Mouse (Mus musculus): Measurements from ENCODE around the gene Hmx2.

Hmx2 gene

GRCm38 (mm10) chr7:131548473-131548872, at the start of gene Hmx2:
Gene Hmx2 (plus strand): TSS chr7:131548773.
- DNase-seq (ENCODE audit: low spot score): no peak

GRCm38 (mm10) chr7:131503739-131504138, 44.8 kb upstream of the Hmx2 start:
- no peak for DNase-seq (ENCODE audit: low spot score)

DNA sequence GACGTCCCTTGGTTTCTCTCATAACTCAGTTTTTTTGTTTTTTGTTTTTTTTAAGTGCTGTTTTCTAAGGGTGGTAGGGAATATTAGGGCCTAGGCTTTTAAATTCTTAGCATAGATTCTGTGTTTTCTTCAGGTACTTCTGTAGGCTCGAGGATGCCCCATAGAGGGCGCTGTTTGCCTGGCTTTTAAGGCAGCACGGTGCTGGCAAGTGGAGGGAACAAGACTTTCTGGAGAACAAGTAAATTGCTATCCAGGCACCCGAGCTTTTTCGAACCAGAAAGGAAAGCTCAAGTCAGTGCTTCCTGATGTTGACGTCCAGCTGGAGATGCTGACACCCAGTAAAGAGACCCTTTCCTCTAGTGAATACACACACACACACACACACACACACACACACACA, 8.6 kb upstream of the Hmx2 start:
- DNase-seq (ENCODE audit: low spot score): peak; percentile 63

DNA sequence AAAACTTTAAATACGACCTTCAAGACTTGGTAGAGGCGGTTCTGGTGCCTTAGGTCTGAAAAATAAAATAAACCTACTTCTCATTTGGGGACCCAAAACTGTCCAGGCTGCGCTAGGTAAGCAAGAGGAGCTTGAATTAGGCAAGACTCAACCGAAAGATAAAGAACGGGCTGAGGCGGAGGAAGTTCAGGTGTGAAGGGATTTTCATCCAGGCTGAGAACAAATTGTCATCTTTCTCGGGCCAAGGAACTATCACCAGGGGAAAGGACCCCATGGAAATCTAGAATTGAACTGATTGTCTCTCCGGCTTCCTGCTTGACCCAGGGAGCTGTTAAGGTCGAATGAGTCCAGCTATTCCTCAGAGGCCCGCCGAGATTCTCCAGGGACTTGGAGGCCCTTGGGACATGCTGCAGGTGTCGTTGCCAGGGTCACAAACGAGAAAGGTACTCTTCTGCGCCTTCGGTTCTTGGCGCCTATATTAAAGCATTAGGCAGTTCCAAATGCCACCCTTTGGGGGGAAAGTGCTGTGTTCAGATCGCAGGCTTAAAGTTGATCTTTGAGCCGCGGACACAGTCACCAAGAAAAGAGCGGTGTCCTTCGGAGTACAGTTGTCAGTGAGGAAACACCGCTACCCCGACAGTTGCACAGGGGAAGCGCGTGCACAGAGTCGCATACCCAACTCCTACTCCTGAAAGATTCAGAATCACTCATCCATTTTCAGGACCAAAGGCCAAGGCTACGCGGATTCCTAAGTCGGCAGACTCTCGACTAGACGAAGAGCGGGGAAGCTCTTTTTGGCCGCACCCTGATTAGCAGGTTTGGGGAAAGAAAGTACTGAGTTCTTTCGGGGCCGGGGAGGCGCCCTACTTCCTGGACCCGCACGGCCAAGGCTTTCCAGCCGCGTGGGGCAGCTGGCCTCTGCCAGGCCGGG, 7.1 kb upstream of the Hmx2 start:
- DNase-seq (ENCODE audit: low spot score): no peak

DNA sequence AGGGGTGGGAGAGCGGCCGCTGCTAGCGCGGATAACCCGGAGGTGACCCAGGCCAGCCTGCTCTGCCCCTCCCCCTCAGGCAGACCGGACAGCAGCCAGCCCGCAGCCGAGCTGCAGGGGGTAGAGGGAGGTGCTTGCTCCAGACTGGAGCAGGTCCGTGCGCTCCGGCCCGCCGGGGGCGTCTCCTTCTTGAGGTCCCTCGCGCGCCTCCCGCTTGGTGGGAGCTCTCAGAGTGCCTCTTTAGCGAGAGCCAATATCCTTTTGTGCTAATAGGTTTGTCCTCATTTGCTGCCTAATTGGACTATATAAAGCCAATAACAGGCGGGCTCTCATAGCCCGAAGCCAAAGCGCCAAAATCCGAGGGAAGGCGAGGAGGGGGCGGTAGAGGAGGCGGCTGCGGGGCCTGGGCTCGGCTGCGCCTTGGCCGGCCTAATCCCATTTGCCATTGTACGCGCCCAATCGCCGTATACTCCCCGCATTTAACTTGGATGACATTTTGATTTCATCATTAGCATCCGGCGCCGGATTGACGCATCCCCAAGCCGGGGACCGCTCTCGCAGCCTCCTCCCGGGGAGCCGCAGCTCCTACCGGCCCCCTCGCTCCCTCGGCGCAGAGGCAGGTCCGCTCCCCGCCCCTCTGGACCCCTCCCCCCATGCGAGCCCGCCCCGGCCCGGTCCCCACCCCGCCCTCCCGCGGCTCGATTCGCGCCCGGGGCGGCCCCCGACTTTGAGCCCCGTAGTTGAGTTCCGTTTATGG, 6.3 kb upstream of the Hmx2 start, which contains the start of gene Hmx3:
TSS of gene Hmx3 (plus strand) at position 753 of the 757 bp plus-strand sequence.
- DNase-seq (ENCODE audit: low spot score): no peak

DNA sequence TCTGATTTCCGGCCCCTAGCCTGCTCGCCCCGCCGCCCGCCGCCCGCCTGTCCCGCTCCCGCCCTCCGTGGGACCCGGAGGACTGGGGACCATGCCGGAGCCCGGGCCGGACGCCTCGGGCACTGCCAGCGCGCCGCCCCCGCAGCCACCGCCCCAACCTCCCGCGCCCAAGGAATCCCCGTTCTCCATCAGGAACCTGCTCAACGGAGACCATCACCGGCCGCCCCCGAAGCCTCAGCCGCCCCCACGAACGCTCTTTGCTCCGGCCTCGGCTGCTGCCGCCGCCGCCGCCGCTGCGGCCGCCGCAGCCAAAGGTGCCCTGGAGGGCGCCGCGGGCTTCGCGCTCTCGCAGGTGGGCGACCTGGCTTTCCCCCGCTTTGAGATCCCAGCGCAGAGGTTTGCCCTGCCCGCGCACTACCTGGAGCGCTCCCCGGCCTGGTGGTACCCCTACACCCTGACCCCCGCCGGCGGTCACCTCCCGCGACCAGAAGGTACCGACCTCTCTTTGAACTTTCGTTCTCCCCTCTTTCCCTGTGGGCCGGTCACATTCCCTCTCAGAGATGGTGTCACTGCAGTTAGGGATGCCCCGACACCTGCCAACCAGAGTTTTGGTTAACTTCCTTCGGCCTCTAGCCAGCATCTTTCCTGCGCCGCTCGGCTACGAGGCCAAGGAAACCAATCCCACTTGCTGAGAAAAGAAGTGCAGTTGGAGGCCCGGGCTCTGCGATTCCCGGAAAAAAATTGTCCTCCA, 5.5 kb upstream of the Hmx2 start:
- DNase-seq (ENCODE audit: low spot score): no peak

DNA sequence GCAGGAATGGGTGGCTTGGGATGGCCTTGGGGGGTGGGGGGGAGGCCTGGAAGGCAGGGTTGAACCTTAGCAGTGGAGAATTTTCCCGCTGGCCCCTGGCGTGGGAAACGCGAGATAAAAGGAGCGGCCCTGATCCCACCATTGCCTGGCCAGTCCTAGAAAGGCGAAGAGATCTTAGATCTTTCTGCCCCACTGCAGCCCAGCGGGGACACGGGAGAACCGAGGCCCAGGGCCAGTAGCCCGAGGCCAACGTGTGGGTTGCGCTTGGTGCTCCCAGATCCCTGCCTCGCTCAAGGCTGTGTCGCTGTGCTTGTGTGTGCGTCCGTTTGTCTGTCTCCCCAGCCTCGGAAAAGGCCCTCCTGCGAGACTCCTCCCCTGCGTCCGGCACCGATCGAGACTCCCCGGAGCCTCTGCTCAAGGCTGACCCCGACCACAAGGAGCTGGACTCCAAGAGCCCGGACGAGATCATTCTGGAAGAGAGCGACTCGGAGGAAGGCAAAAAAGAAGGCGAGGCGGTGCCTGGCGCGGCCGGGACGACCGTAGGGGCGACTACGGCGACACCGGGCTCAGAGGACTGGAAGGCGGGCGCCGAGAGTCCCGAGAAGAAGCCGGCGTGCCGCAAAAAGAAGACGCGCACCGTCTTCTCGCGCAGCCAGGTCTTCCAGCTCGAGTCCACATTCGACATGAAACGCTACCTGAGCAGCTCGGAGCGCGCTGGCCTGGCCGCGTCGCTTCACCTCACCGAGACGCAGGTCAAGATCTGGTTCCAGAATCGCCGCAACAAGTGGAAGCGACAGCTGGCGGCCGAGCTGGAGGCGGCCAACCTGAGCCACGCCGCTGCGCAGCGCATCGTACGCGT, 4.7 kb upstream of the Hmx2 start:
- no peak for DNase-seq (ENCODE audit: low spot score)

DNA sequence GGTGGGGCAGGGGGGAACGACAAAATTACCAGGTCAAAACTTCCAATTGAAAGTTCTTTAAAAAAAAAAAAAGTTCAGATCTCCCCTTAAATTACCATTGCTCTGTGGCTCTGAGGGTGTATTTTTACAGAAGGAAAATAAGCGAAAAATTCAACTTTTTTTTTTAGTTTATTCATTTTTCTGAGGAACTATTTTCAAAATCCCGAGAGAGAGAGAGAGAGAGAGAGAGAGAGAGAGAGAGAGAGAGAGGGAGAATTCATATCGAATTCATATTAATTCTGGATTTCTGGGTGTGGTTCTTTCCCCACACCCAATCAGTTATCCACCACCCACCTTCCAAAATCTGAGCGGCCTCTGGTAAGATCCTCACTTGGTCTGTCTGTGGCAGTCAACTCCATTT, 3.7 kb upstream of the Hmx2 start:
- no peak for DNase-seq (ENCODE audit: low spot score)

GRCm38 (mm10) chr7:131545701-131546385, 2.7 kb upstream of the Hmx2 start:
- DNase-seq (ENCODE audit: low spot score): no peak

GRCm38 (mm10) chr7:131546423-131546822, 2.1 kb upstream of the Hmx2 start:
- DNase-seq (ENCODE audit: low spot score): no peak

DNA sequence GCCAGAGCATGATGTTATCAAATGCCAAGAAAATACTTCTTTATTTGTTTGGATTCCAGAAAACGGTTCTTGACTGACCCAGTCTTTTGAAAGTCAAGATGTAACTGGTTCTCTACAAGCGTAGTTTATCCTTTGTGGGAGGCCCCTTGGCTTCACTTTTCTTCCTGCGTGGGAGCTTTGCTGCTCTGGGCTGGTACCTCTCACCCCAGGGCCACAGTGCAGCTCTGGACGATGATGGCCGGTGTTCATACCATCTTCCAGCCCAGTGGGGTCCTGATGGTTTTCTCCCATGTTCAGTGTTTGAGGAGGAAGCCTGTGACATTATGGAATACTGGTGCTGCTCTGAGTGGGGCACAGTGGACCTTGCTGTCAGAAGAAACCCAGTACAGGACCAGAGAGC, 1.1 kb upstream of the Hmx2 start:
- DNase-seq (ENCODE audit: low spot score): no peak

DNA sequence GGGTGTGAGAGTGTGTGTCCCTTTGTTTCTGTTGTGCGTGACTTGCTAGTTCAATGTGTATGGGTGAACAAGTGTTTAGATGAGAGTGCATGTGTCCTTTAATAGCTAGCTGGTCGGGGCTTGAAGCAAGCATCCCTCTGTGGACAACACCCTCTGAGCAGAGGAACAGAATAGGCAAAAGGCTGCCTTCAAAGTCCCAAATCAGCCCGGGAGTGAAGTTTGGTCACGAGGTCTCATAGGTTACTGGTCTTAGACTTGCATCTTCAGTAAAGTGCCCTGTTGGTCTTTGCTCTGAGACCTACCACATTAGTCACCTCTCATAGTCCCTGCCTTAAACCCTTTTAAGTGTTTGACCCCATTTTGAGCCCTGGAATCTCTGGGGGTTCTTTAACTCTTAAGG, 2.9 kb downstream of the Hmx2 start:
- no peak for DNase-seq (ENCODE audit: low spot score)

DNA sequence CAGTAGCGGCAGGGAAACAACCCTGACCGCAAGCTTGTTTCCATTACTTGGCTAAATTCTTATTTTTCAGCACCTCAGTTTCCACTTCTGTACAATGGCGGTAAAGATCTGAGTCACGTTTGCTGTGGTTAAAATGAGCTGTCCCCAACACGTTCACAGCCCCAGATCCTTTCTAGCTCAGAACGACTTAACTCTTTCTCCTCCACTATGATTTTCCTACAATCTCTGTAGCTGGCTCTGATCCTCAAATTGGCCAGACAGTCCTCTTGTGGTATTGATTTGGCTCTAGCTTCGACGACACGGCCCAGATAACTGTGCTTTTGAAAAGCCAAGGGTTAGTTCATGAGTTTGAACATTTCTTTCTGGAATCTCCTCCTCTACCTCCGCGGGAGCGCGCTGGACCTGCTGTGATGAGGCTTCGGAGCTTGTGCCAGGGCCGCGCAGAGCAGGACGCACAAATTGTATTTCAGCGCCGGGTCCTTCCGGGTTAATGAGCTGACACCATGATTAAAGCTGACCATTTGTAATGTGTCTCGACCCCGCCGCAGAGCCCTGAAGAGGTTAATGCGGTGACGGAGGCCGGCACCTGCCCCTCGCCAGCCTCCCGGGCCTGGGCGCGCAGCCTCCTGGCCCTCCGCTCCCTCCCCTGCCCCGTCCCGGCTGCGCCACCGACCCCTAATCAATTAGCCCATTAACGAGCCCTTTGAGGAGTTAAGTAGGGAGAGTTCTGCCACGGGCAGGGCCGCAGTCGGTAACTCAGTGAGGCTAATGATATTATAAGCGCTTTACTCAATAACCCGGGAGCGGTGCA, 3.6 kb downstream of the Hmx2 start:
- peak; percentile 50 for DNase-seq (ENCODE audit: low spot score)

- no peak for DNase-seq (ENCODE audit: low spot score)
Observed at GRCm38 (mm10) chr7:131552781-131553180, 4.2 kb downstream of the Hmx2 start.

DNA sequence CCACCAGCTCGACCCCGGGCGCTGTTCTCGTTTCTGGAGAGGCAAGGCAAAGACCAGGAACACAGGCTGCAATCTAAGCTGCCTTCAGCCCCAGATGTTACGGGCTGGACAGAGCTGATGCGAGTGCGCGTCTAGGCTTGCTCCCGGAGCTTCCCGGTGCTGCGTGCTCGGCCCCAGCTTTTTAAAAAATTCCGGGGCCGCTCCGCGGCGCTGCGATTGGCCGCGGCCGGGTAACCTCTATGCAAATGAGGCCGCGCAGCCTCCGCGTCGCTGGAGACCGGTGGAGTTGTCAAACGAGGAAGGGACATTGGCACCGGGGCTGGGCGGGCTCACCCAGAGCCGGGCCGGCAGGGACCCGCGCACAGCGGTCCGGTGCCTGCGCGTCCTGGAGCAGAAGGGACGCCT, 5.2 kb downstream of the Hmx2 start:
- peak; percentile 85 for DNase-seq (ENCODE audit: low spot score)

- peak; percentile 66 for DNase-seq (ENCODE audit: low spot score)
Observed at GRCm38 (mm10) chr7:131554341-131555180, 6.0 kb downstream of the Hmx2 start.

GRCm38 (mm10) chr7:131555301-131556081, 6.9 kb downstream of the Hmx2 start:
- DNase-seq (ENCODE audit: low spot score): no peak

- no peak for DNase-seq (ENCODE audit: low spot score)
Observed at GRCm38 (mm10) chr7:131556116-131556515, 7.5 kb downstream of the Hmx2 start.

All from MN1 (cell line).